Mouse (Mus musculus) stomach, postnatal 0 days (tissue): ENCODE measurements around the gene Siglecf. TPM values are rescaled to one million over a fixed set of nuclear protein-coding genes. Genes with fewer than 3 reads are reported as not detected.

Experiments used
- ATAC-seq: fragments of 200-750 bp; cut with Nextera tagmentation; 2 replicates; pipeline ENCODE4 v1.8.0; 2017; ENCODE audit not compliant: low FRiP score, low TSS enrichment
- DNase-seq: peaks from one replicate; pipeline ENCODE4 v3.0.0-alpha.2; 2016; ENCODE audit warnings: low spot score
- H3K27ac ChIP-seq: fragments of 300-500 bp; sonication (generic); replicated peaks from 2 replicates; pipeline ENCODE4 v1.5.1; 2014; ENCODE audit warnings: mild to moderate bottlenecking, control low read depth
- H3K27me3 ChIP-seq: fragments of 300-500 bp; sonication (generic); 2 replicates; pipeline ENCODE4 v1.6.1; 2014; ENCODE audit warnings: low read length; ENCODE audit not compliant: control insufficient read depth, insufficient read depth
- H3K36me3 ChIP-seq: fragments of 300-500 bp; sonication (generic); 2 replicates; pipeline ENCODE4 v1.6.1; 2014; ENCODE audit warnings: low read length, mixed read lengths; ENCODE audit not compliant: control insufficient read depth, insufficient read depth
- H3K4me1 ChIP-seq: fragments of 300-500 bp; sonication (generic); replicated peaks from 2 replicates; pipeline ENCODE4 v1.6.1; 2014; ENCODE audit warnings: antibody characterized with exemption; ENCODE audit not compliant: control insufficient read depth, insufficient read depth
- H3K4me2 ChIP-seq: fragments of 300-500 bp; sonication (generic); replicated peaks from 2 replicates; pipeline ENCODE4 v1.6.1; 2014; ENCODE audit warnings: low read depth, mild to moderate bottlenecking, control low read depth, moderate library complexity
- H3K4me3 ChIP-seq: fragments of 300-500 bp; sonication (generic); 2 replicates; pipeline ENCODE4 v1.5.1; 2014; ENCODE audit warnings: low read depth, low read length, control low read depth
- H3K9ac ChIP-seq: fragments of 300-500 bp; sonication (generic); 2 replicates; pipeline ENCODE4 v1.6.1; 2014; ENCODE audit warnings: mild to moderate bottlenecking, low read length, control low read depth, mixed read lengths
- H3K9me3 ChIP-seq: fragments of 300-500 bp; sonication (generic); 2 replicates; pipeline ENCODE4 v1.6.1; 2016; ENCODE audit warnings: low read length; ENCODE audit not compliant: control insufficient read depth
- CTCF ChIP-seq: IDR thresholded peaks from 2 replicates; pipeline ENCODE4 v1.5.1; 2016; ENCODE audit warnings: antibody characterized with exemption, low read depth, mild to moderate bottlenecking, moderate library complexity
- EP300 ChIP-seq: optimal IDR thresholded peaks from 2 replicates; pipeline ENCODE3; 2016; ENCODE audit warnings: antibody characterized with exemption
- WGBS: fragments of 180-500 bp; shearing (Covaris S2); extraction: QIAGEN DNeasy Blood & Tissue Kit; methylation state at CpG from one replicate; pipeline ENCODE4 v1.1.7; 2014; 5-methylcytosine and 5-hydroxymethylcytosine counted together
- polyA plus RNA-seq: library from polyadenylated mRNA; unstranded; fragments of >200 nt; fragmentation: Nextera tagmentation; extraction: Ambion mirVana; gene quantifications from 2 replicates; pipeline ENCODE4 v1.2.1, GENCODE M21; 2015

Siglecf gene
- polyA plus RNA-seq, 1 experiment from 2014 or later, result 0.04 TPM

DNA sequence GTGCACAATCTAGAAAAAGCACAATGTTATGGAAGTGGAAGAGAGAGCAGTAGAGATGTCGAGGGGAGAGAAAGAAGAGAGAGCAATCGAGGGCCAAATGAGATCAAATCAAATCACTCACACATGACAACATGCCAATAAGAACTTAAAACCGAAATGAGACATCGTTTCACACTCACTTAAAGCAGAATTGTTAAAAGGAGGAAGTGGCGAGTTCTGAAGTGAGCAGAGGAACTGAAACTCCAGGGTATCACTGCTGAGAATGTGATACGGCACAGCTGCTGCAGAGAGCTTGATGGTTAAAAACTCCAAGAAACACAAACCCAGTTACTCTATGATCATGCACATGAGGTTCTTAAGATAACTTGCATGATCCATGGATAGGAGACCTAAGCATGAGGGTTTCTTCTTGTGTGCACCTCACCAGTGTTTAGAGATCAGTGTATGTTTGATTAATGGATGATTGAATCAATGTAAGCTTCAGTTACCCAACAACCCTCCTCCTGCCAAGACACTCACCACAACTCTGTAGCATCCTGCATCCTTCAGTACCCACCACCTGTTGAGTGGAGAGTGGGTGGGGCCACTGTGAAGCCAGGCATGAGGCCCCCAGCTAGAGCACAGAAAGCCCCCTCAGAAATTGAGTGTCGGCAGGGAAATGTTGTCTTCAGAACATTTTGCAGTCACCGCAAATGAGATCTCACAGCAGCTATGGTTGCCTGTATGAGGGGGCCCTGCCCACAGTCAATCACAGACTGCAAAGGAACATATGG, 41.4 kb downstream of the Siglecf start:
- Histone ChIP-seq H3K27me3 (no peaks in the 10 kb centered on the region), H3K4me1 (no peaks in the 10 kb centered on the region), H3K27ac (no peak overlapping the region), H3K4me2 (no peak overlapping the region), H3K36me3 (no peaks in the 10 kb centered on the region), H3K4me3 (no peak overlapping the region), H3K9ac (no peak overlapping the region), H3K9me3 (no peaks in the 10 kb centered on the region)
- TF ChIP-seq EP300 (no peak), CTCF (no peak)
- DNase-seq (no peak), ATAC-seq (no peak)
- 82% methylated on average over 8 of the region's 8 CpGs for WGBS

GRCm38 (mm10) chr7:43399501-43399900, 48.4 kb downstream of the Siglecf start:
- no peak for TF ChIP-seq EP300

DNA sequence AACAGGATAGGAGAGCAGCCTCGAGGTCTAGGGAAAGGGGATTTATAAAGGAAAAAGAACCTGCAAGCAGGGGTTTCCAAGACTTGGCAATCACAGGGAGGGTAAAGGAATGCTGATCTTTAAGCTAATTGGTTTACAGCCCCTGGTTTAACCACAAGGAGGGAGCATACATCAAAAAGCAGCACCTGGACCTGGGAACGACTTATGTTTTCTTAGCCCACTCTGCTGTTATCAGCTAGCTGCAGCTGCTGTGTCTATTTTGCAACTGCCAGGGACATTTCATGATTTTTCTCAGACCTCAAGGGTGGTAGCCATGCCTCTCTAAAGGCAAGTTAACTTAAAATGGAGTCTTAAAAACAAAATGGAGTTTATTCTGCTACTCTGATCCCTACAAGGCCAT, 51.6 kb downstream of the Siglecf start:
- TF ChIP-seq EP300 (no peak), CTCF (no peak)
- ATAC-seq, result no peak
- WGBS, result 13% methylated on average over 2 of the region's 2 CpGs

More at GRCm38 (mm10) chr7:43399501-43399900, 48.4 kb downstream of the Siglecf start:
- H3K36me3 ChIP-seq, result no peaks in the 10 kb centered on the region
- H3K4me3 ChIP-seq, result no peak overlapping the region
- H3K9ac ChIP-seq, result no peak overlapping the region
- no peak overlapping the region for H3K27ac ChIP-seq
- DNase-seq (no peak), ATAC-seq (no peak)
- no peaks in the 10 kb centered on the region for H3K9me3 ChIP-seq
- H3K27me3 ChIP-seq, result no peaks in the 10 kb centered on the region
- no peaks in the 10 kb centered on the region for H3K4me1 ChIP-seq
- 92% methylated on average over 2 of the region's 2 CpGs for WGBS
- no peak overlapping the region for H3K4me2 ChIP-seq

GRCm38 (mm10) chr7:43407573-43407972, 56.4 kb downstream of the Siglecf start:
- Histone ChIP-seq H3K4me3 (no peak overlapping the region), H3K9me3 (no peaks in the 10 kb centered on the region), H3K27me3 (no peaks in the 10 kb centered on the region), H3K4me1 (no peaks in the 10 kb centered on the region), H3K4me2 (no peak overlapping the region), H3K9ac (no peak overlapping the region), H3K27ac (no peak overlapping the region), H3K36me3 (no peaks in the 10 kb centered on the region)
- ATAC-seq (no peak), DNase-seq (no peak)
- WGBS, result 86% methylated on average over 3 of the region's 3 CpGs
- TF ChIP-seq EP300, result no peak
- TF ChIP-seq CTCF, result no peak

More for the DNA sequence above, 51.6 kb downstream of the Siglecf start:
- no peaks in the 10 kb centered on the region for H3K9me3 ChIP-seq
- no peak overlapping the region for H3K27ac ChIP-seq
- H3K27me3 ChIP-seq, result no peaks in the 10 kb centered on the region
- H3K36me3 ChIP-seq, result no peaks in the 10 kb centered on the region
- no peak overlapping the region for H3K4me2 ChIP-seq
- no peaks in the 10 kb centered on the region for H3K4me1 ChIP-seq
- H3K9ac ChIP-seq, result no peak overlapping the region
- no peak overlapping the region for H3K4me3 ChIP-seq
- DNase-seq, result no peak

DNA sequence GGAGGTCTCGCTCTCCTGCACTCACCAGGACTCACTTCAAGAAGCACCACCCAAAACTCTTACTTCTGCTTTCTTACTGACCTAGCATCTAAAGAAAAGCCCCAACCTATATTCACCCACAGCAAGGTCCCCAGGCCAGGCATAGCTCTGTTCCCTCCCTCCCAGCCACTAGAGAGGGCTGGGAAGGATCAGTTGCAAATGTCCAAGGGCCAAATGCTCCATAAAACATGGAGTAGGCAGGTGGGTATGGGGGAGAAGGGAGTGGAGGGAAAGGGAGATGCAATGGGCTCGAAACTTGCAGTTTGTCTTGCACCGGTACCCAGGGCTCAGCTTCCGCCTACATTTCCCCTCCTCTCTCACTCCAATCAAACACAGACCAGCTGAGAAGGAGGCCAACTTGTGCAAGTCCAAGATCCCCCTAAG, 57.0 kb downstream of the Siglecf start, which contains the start of gene Siglecg:
Siglecg (plus strand) TSS at position 74 of the 423 bp plus-strand sequence.
- Histone ChIP-seq H3K4me2 (no peak within 1 kb of the TSS), H3K36me3 (no peaks in the 10 kb centered on the region), H3K9me3 (no peaks in the 10 kb centered on the region), H3K27ac (no peak within 1 kb of the TSS), H3K4me1 (no peaks in the 10 kb centered on the region), H3K9ac (no peak within 1 kb of the TSS), H3K27me3 (no peaks in the 10 kb centered on the region), H3K4me3 (no peak within 1 kb of the TSS)
- WGBS, result 69% methylated on average over 4 of the region's 4 CpGs
- DNase-seq (no peak), ATAC-seq (no peak)
- TF ChIP-seq CTCF, result no peak
- TF ChIP-seq EP300, result no peak

DNA sequence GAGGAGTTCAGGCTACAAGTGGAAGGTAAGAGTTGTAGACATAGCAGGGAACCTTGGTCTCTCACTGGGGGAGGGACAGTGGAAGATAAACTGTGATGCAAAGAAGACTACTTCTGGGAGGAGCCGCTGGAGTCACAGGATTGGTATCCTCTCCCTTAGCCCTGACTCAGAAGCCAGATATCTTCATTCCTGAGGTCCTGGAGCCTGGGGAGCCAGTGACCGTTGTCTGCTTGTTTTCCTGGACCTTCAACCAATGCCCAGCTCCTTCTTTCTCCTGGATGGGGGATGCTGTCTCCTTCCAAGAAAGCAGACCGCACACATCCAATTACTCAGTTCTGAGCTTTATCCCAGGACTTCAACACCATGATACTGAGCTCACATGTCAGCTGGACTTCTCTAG, 57.9 kb downstream of the Siglecf start:
- H3K9ac ChIP-seq, result no peak overlapping the region
- no peaks in the 10 kb centered on the region for H3K4me1 ChIP-seq
- TF ChIP-seq CTCF (no peak), EP300 (no peak)
- ATAC-seq (no peak), DNase-seq (no peak)
- 68% methylated on average over 3 of the region's 3 CpGs for WGBS
- H3K4me2 ChIP-seq, result no peak overlapping the region
- H3K36me3 ChIP-seq, result no peaks in the 10 kb centered on the region
- no peak overlapping the region for H3K4me3 ChIP-seq
- no peaks in the 10 kb centered on the region for H3K9me3 ChIP-seq
- H3K27ac ChIP-seq, result no peak overlapping the region
- no peaks in the 10 kb centered on the region for H3K27me3 ChIP-seq

Other genes with a start within 250 kb of the Siglecf start
- not detected in 2 replicates for gene Zfp936, start 237.1 kb upstream of the Siglecf start, polyA plus RNA-seq
- 5.4 and 6.5 TPM in 2 replicates for gene Zfp715, start 38.0 kb upstream of the Siglecf start, polyA plus RNA-seq
- 0.12 and 0.17 TPM in 2 replicates for gene Siglecg, start 56.9 kb downstream of the Siglecf start, polyA plus RNA-seq
- 0.11 and 0.23 TPM in 2 replicates for gene Lim2, start 76.3 kb downstream of the Siglecf start, polyA plus RNA-seq
- gene Nkg7, start 85.7 kb downstream of the Siglecf start, polyA plus RNA-seq, result 0.62 and 0.79 TPM in 2 replicates
- gene Cldnd2, start 89.4 kb downstream of the Siglecf start, polyA plus RNA-seq, result not detected in 2 replicates
- 513 and 521 TPM in 2 replicates for gene Etfb, start 92.7 kb downstream of the Siglecf start, polyA plus RNA-seq
- 0.34 and 0.46 TPM in 2 replicates for gene Gm45233, start 92.8 kb downstream of the Siglecf start, polyA plus RNA-seq
- gene Vsig10l, start 111.8 kb downstream of the Siglecf start, polyA plus RNA-seq, result 36.1 and 40.5 TPM in 2 replicates
- 0.34 and 0.35 TPM in 2 replicates for gene Iglon5, start 138.7 kb downstream of the Siglecf start, polyA plus RNA-seq
- 0.02 TPM in 1 of 2 replicates, not detected in the other for gene 4931406B18Rik, start 154.6 kb downstream of the Siglecf start, polyA plus RNA-seq
- 2.0 and 2.1 TPM in 2 replicates for gene Cd33, start 193.1 kb downstream of the Siglecf start, polyA plus RNA-seq
- gene Zfp658, start 210.9 kb downstream of the Siglecf start, polyA plus RNA-seq, result 1.2 TPM in 2 replicates
- gene Zfp719, start 228.3 kb downstream of the Siglecf start, polyA plus RNA-seq, result 4.2 and 4.6 TPM in 2 replicates